Mouse (Mus musculus) frontal cortex, adult (tissue): ENCODE results near the gene Csrnp3.

ENCODE experiments used
- ATAC-seq: cut with Nextera tagmentation; 2 replicates; pipeline ENCODE4 v1.9.2; 2017; ENCODE audit warnings: mild to moderate bottlenecking, moderate library complexity, mixed read lengths; ENCODE audit not compliant: low TSS enrichment

Gene Csrnp3

DNA sequence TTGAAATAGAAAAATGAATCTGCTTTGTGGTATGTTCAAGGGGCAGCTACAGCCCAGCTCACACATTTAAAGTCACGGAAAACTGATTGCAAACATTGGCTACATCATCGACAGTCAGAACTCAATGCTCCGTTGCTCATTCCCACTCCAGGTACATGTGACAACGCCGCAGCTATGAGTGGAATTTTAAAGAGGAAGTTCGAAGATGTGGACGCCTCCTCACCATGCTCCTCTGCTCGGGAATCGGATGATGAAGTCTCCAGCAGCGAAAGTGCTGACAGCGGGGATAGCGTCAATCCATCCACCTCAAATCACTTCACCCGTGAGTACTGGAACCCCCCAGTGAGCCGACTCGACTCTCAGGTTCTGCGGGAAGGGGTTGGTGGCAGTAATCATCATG lies 103.2 kb downstream of the Csrnp3 start:
- peak; percentile 62 for ATAC-seq

- ATAC-seq = peak; percentile 31
Observed at GRCm38 (mm10) chr2:65953726-65954340, 108.3 kb downstream of the Csrnp3 start.

- peak; percentile 34 for ATAC-seq
Observed at GRCm38 (mm10) chr2:65955804-65956203, 110.2 kb downstream of the Csrnp3 start.

GRCm38 (mm10) chr2:65956727-65957126 lies 111.2 kb downstream of the Csrnp3 start:
- ATAC-seq = no peak

DNA sequence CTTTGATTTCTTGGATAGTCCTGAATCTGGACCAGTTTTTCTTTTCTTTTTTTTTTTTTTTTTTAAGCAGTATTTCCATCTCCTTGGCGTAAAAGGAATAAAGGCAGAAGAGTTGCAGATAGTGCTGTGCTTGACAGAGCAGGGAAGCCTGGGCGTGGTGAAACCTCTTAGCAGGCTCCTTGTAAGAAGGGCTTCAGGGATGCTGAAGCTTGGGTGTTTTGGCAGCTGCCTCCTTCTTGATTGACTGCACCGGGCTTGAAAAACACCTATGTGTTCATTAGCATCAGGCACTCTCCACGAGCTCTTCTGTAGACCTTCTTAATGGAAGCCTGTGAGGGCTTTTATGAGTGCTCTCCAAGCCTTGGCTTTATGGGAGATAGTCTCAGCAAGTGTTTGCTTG lies 117.9 kb downstream of the Csrnp3 start:
- ATAC-seq = peak; percentile 64

DNA sequence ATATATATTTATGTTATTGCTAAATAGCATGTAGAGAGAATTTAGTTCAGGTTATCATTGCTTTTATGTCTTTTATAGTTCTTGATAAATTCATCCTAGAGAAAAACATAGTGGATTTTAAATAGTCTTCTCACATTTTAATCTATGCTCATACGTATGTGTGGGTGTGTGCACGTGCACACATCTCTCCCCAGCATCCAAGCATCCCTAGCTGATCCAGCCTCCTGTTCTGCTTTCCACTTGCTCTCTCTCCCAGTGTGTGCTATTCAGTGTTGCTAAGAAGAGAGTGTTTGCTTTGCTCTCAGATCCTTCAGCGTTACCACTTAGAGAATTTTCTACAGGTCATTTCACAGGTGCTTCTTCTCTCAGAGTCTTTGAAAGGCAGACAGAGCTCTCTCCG lies 123.2 kb downstream of the Csrnp3 start:
- ATAC-seq = peak; percentile 81

- ATAC-seq = peak; percentile 24; the same call in 1 of the 2 replicates
Observed at GRCm38 (mm10) chr2:65973907-65974306, 128.3 kb downstream of the Csrnp3 start.

- ATAC-seq = no peak
Observed at GRCm38 (mm10) chr2:65975383-65975782, 129.8 kb downstream of the Csrnp3 start.

- peak; percentile 62 for ATAC-seq
Observed at GRCm38 (mm10) chr2:65979338-65980053, 133.9 kb downstream of the Csrnp3 start.

GRCm38 (mm10) chr2:65981470-65981869 lies 135.9 kb downstream of the Csrnp3 start:
- ATAC-seq = no peak

- no peak for ATAC-seq
Observed at GRCm38 (mm10) chr2:65981965-65982364, 136.4 kb downstream of the Csrnp3 start.

DNA sequence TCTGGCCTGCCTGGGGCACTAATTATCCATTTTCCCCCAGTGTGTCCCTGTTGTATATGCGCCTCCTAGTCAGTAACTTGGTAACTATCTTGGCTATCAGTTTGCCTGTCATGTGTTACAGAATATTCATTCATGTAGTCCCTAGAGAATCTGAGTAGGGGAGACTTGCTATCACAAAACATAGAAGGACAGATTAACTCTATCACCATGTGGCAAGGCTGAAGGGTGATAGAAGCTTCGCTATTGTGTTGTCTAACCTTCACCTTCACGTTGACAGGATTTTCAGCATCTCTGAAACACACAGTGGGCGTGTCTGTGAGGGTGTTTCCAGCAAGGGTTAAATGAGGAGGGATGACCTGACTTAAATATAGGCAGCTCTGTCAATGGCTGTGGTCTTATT lies 140.1 kb downstream of the Csrnp3 start:
- no peak for ATAC-seq

DNA sequence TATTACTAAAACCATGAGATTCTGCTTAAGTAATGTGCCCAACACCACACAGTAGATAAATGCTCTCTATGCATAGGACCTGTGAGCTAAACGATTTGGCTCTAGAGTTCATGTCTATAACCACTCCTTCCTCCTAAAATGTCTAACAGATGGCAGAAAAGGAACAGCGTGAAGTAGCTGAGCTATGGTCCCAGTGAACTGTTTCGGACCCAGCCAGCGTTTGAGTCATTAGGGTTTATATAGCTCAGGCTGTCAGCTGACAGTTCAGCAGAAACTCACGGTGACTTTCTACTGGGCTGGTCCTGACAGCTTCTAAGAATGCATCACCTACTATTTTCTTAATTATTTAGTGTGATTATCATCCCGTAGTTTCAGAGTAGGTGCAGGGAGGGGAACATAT lies 141.5 kb downstream of the Csrnp3 start:
- no peak; the same call in 1 of the 2 replicates for ATAC-seq

DNA sequence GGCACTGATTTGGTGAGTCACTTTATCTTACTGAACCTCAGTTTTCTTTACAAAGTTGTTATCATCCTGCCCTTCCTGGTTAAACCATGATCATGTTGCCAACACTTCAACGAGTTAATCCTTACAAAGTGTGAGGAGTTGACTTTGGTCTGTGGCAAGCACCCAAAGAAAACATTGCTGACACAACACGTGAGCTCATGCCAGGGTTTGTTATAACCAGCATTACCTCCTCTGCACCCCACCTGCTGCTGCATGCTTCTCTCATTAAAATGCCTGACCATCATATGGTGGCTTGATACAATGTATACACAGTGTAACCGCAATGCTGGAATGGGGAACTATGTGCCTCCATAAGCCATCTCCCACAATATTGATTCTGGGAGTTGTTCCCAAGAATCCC lies 142.0 kb downstream of the Csrnp3 start:
- ATAC-seq = no peak

- ATAC-seq = peak; percentile 79
Observed at GRCm38 (mm10) chr2:65988788-65989187, 143.2 kb downstream of the Csrnp3 start.

GRCm38 (mm10) chr2:65990108-65990507 lies 144.5 kb downstream of the Csrnp3 start:
- ATAC-seq = no peak

GRCm38 (mm10) chr2:65990754-65991153 lies 145.2 kb downstream of the Csrnp3 start:
- ATAC-seq = no peak

GRCm38 (mm10) chr2:65993371-65993770 lies 147.8 kb downstream of the Csrnp3 start:
- ATAC-seq = no peak

GRCm38 (mm10) chr2:65994886-65995468 lies 149.4 kb downstream of the Csrnp3 start:
- peak; percentile 86 for ATAC-seq

DNA sequence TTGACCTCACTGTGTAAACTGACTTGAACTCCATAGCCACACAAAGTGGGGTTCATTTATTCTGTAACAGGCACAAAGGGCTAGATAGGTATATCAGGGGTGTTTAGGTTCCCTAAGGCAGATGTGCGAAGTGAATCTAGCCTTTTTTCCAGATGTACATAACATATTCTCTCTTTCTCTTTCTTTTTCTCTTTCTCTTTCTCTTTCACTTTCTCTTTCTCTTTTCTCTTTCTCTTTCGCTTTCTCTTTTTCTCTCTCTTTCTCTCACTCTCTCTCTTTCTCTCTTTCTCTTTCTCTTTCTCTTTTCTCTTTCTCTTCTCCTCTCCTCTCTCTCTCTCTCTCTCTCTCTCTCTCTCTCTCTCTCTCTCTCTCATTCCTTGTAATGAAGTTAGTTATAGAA lies 153.2 kb downstream of the Csrnp3 start:
- no peak for ATAC-seq

- ATAC-seq = peak; percentile 45; the same call in 1 of the 2 replicates
Observed at GRCm38 (mm10) chr2:66008995-66009654, 163.6 kb downstream of the Csrnp3 start.

- no peak for ATAC-seq
Observed at GRCm38 (mm10) chr2:66009677-66010076, 164.1 kb downstream of the Csrnp3 start.

GRCm38 (mm10) chr2:66018711-66019110 lies 173.1 kb downstream of the Csrnp3 start:
- ATAC-seq = no peak
